Mouse (Mus musculus) liver, embryonic 11.5 days (tissue): Measurements from ENCODE around the gene Odf3. TPM values are rescaled to one million over a fixed set of nuclear protein-coding genes. Genes with fewer than 3 reads are reported as not detected.

Experiments used
- ATAC-seq: fragments of 200-750 bp; cut with Nextera tagmentation; replicated peaks from 2 replicates; pipeline ENCODE4 v1.8.0; 2017; ENCODE audit warnings: moderate number of reproducible peaks, mild to moderate bottlenecking, moderate TSS enrichment, moderate library complexity; ENCODE audit not compliant: low FRiP score
- DNase-seq: peaks from one replicate; pipeline ENCODE4 v3.0.0-alpha.2; 2017; ENCODE audit warnings: low spot score
- H3K27ac ChIP-seq: fragments of 300-500 bp; sonication (generic); 2 replicates; pipeline ENCODE4 v1.5.1; 2014; ENCODE audit warnings: mild to moderate bottlenecking, low read depth, low read length, control low read depth
- H3K27me3 ChIP-seq: fragments of 300-500 bp; sonication (generic); replicated peaks from 2 replicates; pipeline ENCODE4 v1.6.1; 2014; ENCODE audit warnings: low read length, mixed read lengths; ENCODE audit not compliant: control insufficient read depth, insufficient read depth
- H3K36me3 ChIP-seq: fragments of 300-500 bp; sonication (generic); 2 replicates; pipeline ENCODE4 v1.6.1; 2014; ENCODE audit warnings: mild to moderate bottlenecking, low read length, moderate library complexity, mixed read lengths; ENCODE audit not compliant: control insufficient read depth, insufficient read depth
- H3K4me1 ChIP-seq: fragments of 300-500 bp; sonication (generic); replicated peaks from 2 replicates; pipeline ENCODE4 v1.6.1; 2014; ENCODE audit warnings: low read length, mixed read lengths; ENCODE audit not compliant: control insufficient read depth, insufficient read depth
- H3K4me2 ChIP-seq: fragments of 300-500 bp; sonication (generic); 2 replicates; pipeline ENCODE4 v1.6.1; 2014; ENCODE audit warnings: mild to moderate bottlenecking, control low read depth, moderate library complexity
- H3K4me3 ChIP-seq: fragments of 300-500 bp; sonication (generic); 2 replicates; pipeline ENCODE4 v1.5.1; 2014; ENCODE audit warnings: low read depth, low read length, control low read depth
- H3K9ac ChIP-seq: fragments of 300-500 bp; sonication (generic); 2 replicates; pipeline ENCODE4 v1.6.1; 2014; ENCODE audit warnings: low read depth, low read length, control low read depth
- H3K9me3 ChIP-seq: fragments of 300-500 bp; sonication (generic); 2 replicates; pipeline ENCODE4 v1.6.1; 2016; ENCODE audit warnings: low read length, inconsistent platforms, mixed read lengths; ENCODE audit not compliant: control insufficient read depth
- WGBS: fragments of 180-500 bp; shearing (Covaris S2); extraction: QIAGEN DNeasy Blood & Tissue Kit; methylation state at CpG from one replicate; pipeline ENCODE4 v1.1.7; 2014; 5-methylcytosine and 5-hydroxymethylcytosine counted together
- polyA plus RNA-seq: library from polyadenylated mRNA; unstranded; fragments of >200 nt; fragmentation: Nextera tagmentation; extraction: Ambion mirVana; gene quantifications from 2 replicates; pipeline ENCODE4 v1.2.1, GENCODE M21; 2014

The Odf3 gene
- polyA plus RNA-seq, 1 experiment from 2014 or later, result not detected

- Histone ChIP-seq H3K27me3 (peaks cover 18% of the 10 kb centered on the region), H3K4me3 (no peak overlapping the region), H3K4me1 (no peaks in the 10 kb centered on the region; the same call in 1 of the 2 replicates), H3K36me3 (no peaks in the 10 kb centered on the region), H3K27ac (no peak overlapping the region), H3K9me3 (no peaks in the 10 kb centered on the region), H3K9ac (no peak overlapping the region), H3K4me2 (no peak overlapping the region)
- ATAC-seq (no peak), DNase-seq (peak; percentile 27)
- 75% methylated on average over 9 of the region's 9 CpGs for WGBS
Observed at GRCm38 (mm10) chr7:140836243-140837115, 11.1 kb upstream of the Odf3 start.

GRCm38 (mm10) chr7:140839556-140839955 is 8.0 kb upstream of the Odf3 start:
- 57% methylated on average over 5 of the region's 5 CpGs for WGBS
- no peak overlapping the region for H3K9ac ChIP-seq
- no peak overlapping the region for H3K4me3 ChIP-seq
- H3K9me3 ChIP-seq, result no peaks in the 10 kb centered on the region
- H3K27me3 ChIP-seq, result peaks cover 39% of the 10 kb centered on the region
- DNase-seq (peak; percentile 20), ATAC-seq (no peak)
- no peaks in the 10 kb centered on the region; the same call in 1 of the 2 replicates for H3K4me1 ChIP-seq
- no peak overlapping the region for H3K27ac ChIP-seq
- no peaks in the 10 kb centered on the region for H3K36me3 ChIP-seq
- no peak overlapping the region for H3K4me2 ChIP-seq

- no peaks in the 10 kb centered on the region for H3K4me1 ChIP-seq
- no peaks in the 10 kb centered on the region for H3K9me3 ChIP-seq
- H3K27ac ChIP-seq, result no peak overlapping the region
- no peaks in the 10 kb centered on the region for H3K36me3 ChIP-seq
- peaks cover 39% of the 10 kb centered on the region for H3K27me3 ChIP-seq
- WGBS, result 36% methylated on average over 19 of the region's 19 CpGs
- H3K4me2 ChIP-seq, result no peak overlapping the region
- no peak overlapping the region for H3K9ac ChIP-seq
- no peak overlapping the region for H3K4me3 ChIP-seq
- no peak for ATAC-seq
- DNase-seq, result no peak
Observed at GRCm38 (mm10) chr7:140840750-140841735, 6.6 kb upstream of the Odf3 start.

GRCm38 (mm10) chr7:140843806-140844205 is 3.8 kb upstream of the Odf3 start:
- no peak overlapping the region for H3K4me2 ChIP-seq
- no peak overlapping the region for H3K27ac ChIP-seq
- H3K9me3 ChIP-seq, result no peaks in the 10 kb centered on the region
- DNase-seq (no peak), ATAC-seq (no peak)
- no peak overlapping the region for H3K4me3 ChIP-seq
- no peak overlapping the region for H3K9ac ChIP-seq
- no peaks in the 10 kb centered on the region for H3K36me3 ChIP-seq
- WGBS, result 66% methylated on average over 7 of the region's 7 CpGs
- H3K4me1 ChIP-seq, result no peaks in the 10 kb centered on the region
- peaks cover 39% of the 10 kb centered on the region for H3K27me3 ChIP-seq

GRCm38 (mm10) chr7:140844905-140845665 is 2.5 kb upstream of the Odf3 start, which contains the start of gene Scgb1c1:
Gene Scgb1c1, plus strand, starts transcription at chr7:140845547.
- Histone ChIP-seq H3K27ac (no peak within 1 kb of the TSS), H3K9ac (no peak within 1 kb of the TSS), H3K4me1 (no peaks in the 10 kb centered on the region), H3K27me3 (peaks cover 35% of the 10 kb centered on the region), H3K36me3 (no peaks in the 10 kb centered on the region), H3K4me3 (no peak within 1 kb of the TSS), H3K4me2 (no peak within 1 kb of the TSS), H3K9me3 (no peaks in the 10 kb centered on the region)
- ATAC-seq (peak; percentile 72), DNase-seq (peak; percentile 89)
- 32% methylated on average over 14 of the region's 14 CpGs for WGBS

GRCm38 (mm10) chr7:140845683-140846082 is 1.9 kb upstream of the Odf3 start:
- 62% methylated on average over 4 of the region's 4 CpGs for WGBS
- ATAC-seq (no peak), DNase-seq (no peak)
- no peaks in the 10 kb centered on the region for H3K4me1 ChIP-seq
- peaks cover 29% of the 10 kb centered on the region for H3K27me3 ChIP-seq
- no peaks in the 10 kb centered on the region for H3K9me3 ChIP-seq
- no peak overlapping the region for H3K27ac ChIP-seq
- no peaks in the 10 kb centered on the region for H3K36me3 ChIP-seq
- H3K4me3 ChIP-seq, result no peak overlapping the region
- H3K9ac ChIP-seq, result no peak overlapping the region
- H3K4me2 ChIP-seq, result no peak overlapping the region

GRCm38 (mm10) chr7:140846676-140847075 is 929 bp upstream of the Odf3 start:
- H3K9ac ChIP-seq, result no peak overlapping the region
- no peak overlapping the region for H3K4me2 ChIP-seq
- no peak overlapping the region for H3K4me3 ChIP-seq
- no peak overlapping the region for H3K27ac ChIP-seq
- no peaks in the 10 kb centered on the region for H3K9me3 ChIP-seq
- H3K27me3 ChIP-seq, result peaks cover 19% of the 10 kb centered on the region
- ATAC-seq (no peak), DNase-seq (no peak)
- no peaks in the 10 kb centered on the region for H3K4me1 ChIP-seq
- no peaks in the 10 kb centered on the region for H3K36me3 ChIP-seq
- WGBS, result 75% methylated on average over 10 of the region's 10 CpGs

GRCm38 (mm10) chr7:140848591-140848990 is 986 bp downstream of the Odf3 start:
- Histone ChIP-seq H3K4me1 (peaks cover 4% of the 10 kb centered on the region; the same call in 1 of the 2 replicates), H3K9me3 (no peaks in the 10 kb centered on the region), H3K4me2 (no peak overlapping the region), H3K27me3 (peaks cover 5% of the 10 kb centered on the region; the same call in 1 of the 2 replicates), H3K36me3 (peaks cover 17% of the 10 kb centered on the region), H3K27ac (no peak overlapping the region), H3K9ac (no peak overlapping the region), H3K4me3 (no peak overlapping the region)
- DNase-seq (no peak), ATAC-seq (no peak)
- WGBS, result 86% methylated on average over 10 of the region's 10 CpGs
